Mouse (Mus musculus) heart, adult 9 months (tissue): ENCODE results near the gene Bcat1.

ENCODE experiments used
- DNase-seq, 2 experiments: peaks; one replicate each; pipeline ENCODE4 v3.0.0; 2022; ENCODE audit warnings: low spot score in 2 of 2

Gene Bcat1

GRCm38 (mm10) chr6:144944435-144945365 lies 131.3 kb downstream of the Bcat1 start:
- no peak for DNase-seq
